Mouse (Mus musculus) olfactory bulb, adult 2 months (tissue): ENCODE measurements at regions not wholly inside any gene's neighbourhood (a gene's known extent, or its start where the extent isn't known, plus 50 kb on each side); places are given as distances from the start of the nearest gene placed in this dataset.

Experiments
- CTCF ChIP-seq: fragments of 200-500 bp; IDR thresholded peaks from 2 replicates; pipeline ENCODE4 v1.5.1; 2012; ENCODE audit warnings: low read depth, mild to moderate bottlenecking, low read length, moderate library complexity; ENCODE audit not compliant: insufficient read depth
- POLR2A ChIP-seq: fragments of 200-500 bp; IDR thresholded peaks from 2 replicates; pipeline ENCODE4 v1.6.1; 2012; ENCODE audit warnings: mild to moderate bottlenecking, low read depth, low read length, moderate library complexity; ENCODE audit not compliant: insufficient read depth

GRCm38 (mm10) chr9:43930037-43930404 lies 113.2 kb upstream of the Thy1 start:
- TF ChIP-seq POLR2A = no peak
- no peak for TF ChIP-seq CTCF
